Mouse (Mus musculus) forebrain, embryonic 11.5 days (tissue): ENCODE measurements around the gene Msi2. TPM values are rescaled to one million over a fixed set of nuclear protein-coding genes. Genes with fewer than 3 reads are reported as not detected.

Source experiments
- ATAC-seq: fragments of 200-750 bp; cut with Nextera tagmentation; replicated peaks from 2 replicates; pipeline ENCODE4 v1.8.0; 2017; ENCODE audit warnings: moderate TSS enrichment; ENCODE audit not compliant: low FRiP score
- DNase-seq: peaks from one replicate; pipeline ENCODE4 v3.0.0-alpha.2; 2017; ENCODE audit warnings: low spot score
- H3K27ac ChIP-seq: fragments of 300-500 bp; sonication (generic); 2 replicates; pipeline ENCODE4 v1.5.1; 2014; ENCODE audit warnings: low read depth, low read length
- H3K27me3 ChIP-seq: fragments of 300-500 bp; sonication (generic); 2 replicates; pipeline ENCODE4 v1.6.1; 2014; ENCODE audit warnings: mild to moderate bottlenecking, low read length, mixed read lengths; ENCODE audit not compliant: control insufficient read depth, insufficient read depth
- H3K36me3 ChIP-seq: fragments of 300-500 bp; sonication (generic); 2 replicates; pipeline ENCODE4 v1.6.1; 2014; ENCODE audit warnings: mild to moderate bottlenecking, low read length, moderate library complexity, mixed read lengths; ENCODE audit not compliant: control insufficient read depth, insufficient read depth
- H3K4me1 ChIP-seq: fragments of 300-500 bp; sonication (generic); replicated peaks from 2 replicates; pipeline ENCODE4 v1.6.1; 2014; ENCODE audit warnings: low read length, mixed read lengths; ENCODE audit not compliant: control insufficient read depth, insufficient read depth
- H3K4me2 ChIP-seq: fragments of 300-500 bp; sonication (generic); 2 replicates; pipeline ENCODE4 v1.6.1; 2014; ENCODE audit warnings: low read depth, mild to moderate bottlenecking, low read length, moderate library complexity, mixed read lengths; ENCODE audit not compliant: severe bottlenecking
- H3K4me3 ChIP-seq: fragments of 300-500 bp; sonication (generic); 2 replicates; pipeline ENCODE4 v1.5.1; 2014; ENCODE audit warnings: low read depth, low read length
- H3K9ac ChIP-seq: fragments of 300-500 bp; sonication (generic); 2 replicates; pipeline ENCODE4 v1.6.1; 2014; ENCODE audit warnings: low read length
- H3K9me3 ChIP-seq: fragments of 300-500 bp; sonication (generic); 2 replicates; pipeline ENCODE4 v1.6.1; 2016; ENCODE audit warnings: low read length, mixed read lengths; ENCODE audit not compliant: control insufficient read depth
- WGBS: fragments of 180-500 bp; shearing (Covaris S2); extraction: QIAGEN DNeasy Blood & Tissue Kit; methylation state at CpG from one replicate; pipeline ENCODE4 v1.1.7; 2014; 5-methylcytosine and 5-hydroxymethylcytosine counted together
- polyA plus RNA-seq: library from polyadenylated mRNA; unstranded; fragments of >200 nt; fragmentation: Nextera tagmentation; extraction: Ambion mirVana; gene quantifications from 2 replicates; pipeline ENCODE4 v1.2.1, GENCODE M21; 2014

The Msi2 gene
- polyA plus RNA-seq, 1 experiment from 2014 or later = 26.2 TPM

DNA sequence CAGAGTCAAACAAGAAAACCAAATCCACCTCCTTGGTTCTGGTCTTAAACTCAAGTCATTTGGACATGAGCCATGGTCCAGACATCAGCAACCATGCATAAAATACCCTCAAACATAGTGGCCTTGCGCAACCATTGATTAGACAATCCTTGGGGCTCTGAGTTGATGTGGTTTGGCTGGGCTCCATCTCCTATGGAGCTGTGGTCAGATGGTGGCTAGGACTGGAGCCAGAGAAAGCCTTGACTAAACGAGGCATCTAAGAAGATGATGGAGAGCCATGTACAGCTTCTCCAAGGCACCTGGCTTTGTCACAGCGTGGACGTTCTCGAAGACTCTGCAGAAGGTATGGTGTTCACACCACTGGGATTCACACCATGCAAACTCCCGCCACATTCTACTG lies 318.1 kb downstream of the Msi2 start:
- ATAC-seq (no peak), DNase-seq (no peak)
- Histone ChIP-seq H3K4me2 (no peak overlapping the region), H3K27ac (no peak overlapping the region), H3K4me3 (no peak overlapping the region), H3K27me3 (no peaks in the 10 kb centered on the region), H3K4me1 (peaks cover 23% of the 10 kb centered on the region), H3K36me3 (no peaks in the 10 kb centered on the region), H3K9me3 (no peaks in the 10 kb centered on the region), H3K9ac (no peak overlapping the region)
- 94% methylated on average over 6 of the region's 6 CpGs for WGBS

DNA sequence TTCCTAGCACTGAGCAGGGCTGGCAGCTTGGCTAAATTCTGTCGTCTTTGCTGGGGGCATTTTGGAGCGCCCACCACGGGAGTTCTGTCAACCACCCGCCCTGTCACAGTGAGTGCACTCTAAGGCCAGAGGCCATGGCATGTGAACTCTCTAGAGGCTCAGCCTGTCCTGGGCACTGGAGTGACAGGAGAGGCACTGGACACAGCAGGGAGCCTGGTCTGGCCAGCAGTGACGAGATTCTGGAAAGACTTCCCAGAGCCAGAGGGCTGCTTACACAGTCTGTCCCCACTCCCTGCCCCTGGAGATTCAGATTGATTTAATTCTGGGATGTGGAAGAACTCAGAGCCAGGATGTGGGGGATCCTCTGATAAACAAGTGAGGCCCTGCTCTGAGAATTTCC lies 318.9 kb downstream of the Msi2 start:
- H3K27me3 ChIP-seq = no peaks in the 10 kb centered on the region
- no peak overlapping the region for H3K9ac ChIP-seq
- peaks cover 20% of the 10 kb centered on the region for H3K4me1 ChIP-seq
- 56% methylated on average over 5 of the region's 5 CpGs for WGBS
- H3K9me3 ChIP-seq = no peaks in the 10 kb centered on the region
- ATAC-seq (no peak), DNase-seq (no peak)
- H3K4me3 ChIP-seq = no peak overlapping the region
- H3K4me2 ChIP-seq = no peak overlapping the region
- H3K36me3 ChIP-seq = no peaks in the 10 kb centered on the region
- no peak overlapping the region for H3K27ac ChIP-seq

DNA sequence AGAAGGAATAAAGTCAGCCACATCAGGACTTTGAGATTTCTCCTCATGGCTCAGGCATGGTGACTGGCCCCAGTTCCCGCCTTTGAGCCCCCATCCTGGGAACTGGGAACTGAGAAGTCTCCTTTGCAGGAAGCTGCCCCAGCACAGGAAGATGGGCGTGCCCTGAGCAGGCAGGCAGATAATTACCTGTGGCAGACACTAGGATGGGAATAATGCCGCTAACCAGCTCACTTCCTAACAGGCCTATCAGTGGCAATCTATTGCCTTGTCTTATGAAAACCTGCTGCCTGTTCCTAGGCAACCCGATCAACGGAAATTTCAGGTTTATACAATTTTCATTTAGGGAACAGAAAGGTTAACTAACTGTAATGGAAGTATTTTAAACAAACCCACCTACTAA lies 319.3 kb downstream of the Msi2 start:
- no peak overlapping the region for H3K4me3 ChIP-seq
- no peak overlapping the region for H3K9ac ChIP-seq
- WGBS = 80% methylated on average over 5 of the region's 5 CpGs
- no peaks in the 10 kb centered on the region for H3K9me3 ChIP-seq
- H3K27ac ChIP-seq = no peak overlapping the region
- H3K27me3 ChIP-seq = no peaks in the 10 kb centered on the region
- ATAC-seq = no peak
- no peaks in the 10 kb centered on the region for H3K36me3 ChIP-seq
- H3K4me2 ChIP-seq = no peak overlapping the region
- DNase-seq = no peak
- H3K4me1 ChIP-seq = peaks cover 22% of the 10 kb centered on the region

DNA sequence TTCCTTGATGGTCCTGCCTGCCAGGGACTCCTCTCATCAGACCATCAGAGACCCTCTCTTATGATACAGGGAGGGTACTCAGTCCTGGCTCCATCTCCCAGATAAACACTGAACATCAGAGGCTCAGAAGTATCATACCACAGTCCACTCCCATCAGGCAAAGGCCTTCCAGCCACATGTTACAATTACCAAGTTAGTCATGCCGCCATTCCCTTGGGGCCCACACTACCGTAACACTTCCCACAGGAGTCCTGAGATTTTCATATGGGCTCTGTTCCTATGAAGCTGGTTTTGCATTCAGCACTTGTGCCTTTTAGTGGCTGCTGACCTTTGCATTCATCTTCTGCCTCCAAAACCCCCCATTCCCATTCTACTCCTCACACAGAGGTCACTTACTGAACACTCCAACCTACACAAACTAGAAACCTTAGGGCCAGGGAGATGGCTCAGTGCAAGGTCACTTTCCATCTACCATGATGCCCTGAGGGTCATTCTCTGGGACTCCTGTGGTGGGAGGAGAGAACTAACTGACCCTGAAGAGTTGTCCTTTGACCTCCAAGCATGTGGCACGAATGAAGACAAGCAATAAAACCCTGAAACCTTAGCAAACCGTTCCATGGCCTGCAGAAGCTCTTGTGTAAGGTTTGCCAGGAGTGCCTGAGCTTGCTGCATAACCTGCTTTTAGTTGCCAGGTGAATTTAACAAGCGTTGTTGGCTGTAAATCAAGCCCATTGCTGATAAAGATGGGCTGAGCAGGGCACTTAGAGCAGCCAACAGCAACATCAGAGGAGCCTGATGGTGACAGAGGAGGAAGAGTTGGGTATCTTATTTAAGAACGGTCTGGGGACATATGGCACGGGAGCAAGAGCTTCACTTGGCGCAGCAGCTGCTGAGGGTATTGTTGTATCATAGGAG lies 323.0 kb downstream of the Msi2 start:
- Histone ChIP-seq H3K4me2 (no peak overlapping the region), H3K9ac (no peak overlapping the region), H3K27ac (0 out of 2 replicates have a peak overlapping the region, but pooled peaks have one; percentile 43), H3K4me1 (peaks cover 5% of the 10 kb centered on the region), H3K9me3 (no peaks in the 10 kb centered on the region), H3K4me3 (no peak overlapping the region), H3K36me3 (no peaks in the 10 kb centered on the region), H3K27me3 (no peaks in the 10 kb centered on the region)
- ATAC-seq = no peak
- no peak for DNase-seq
- WGBS = 77% methylated on average over 8 of the region's 8 CpGs

DNA sequence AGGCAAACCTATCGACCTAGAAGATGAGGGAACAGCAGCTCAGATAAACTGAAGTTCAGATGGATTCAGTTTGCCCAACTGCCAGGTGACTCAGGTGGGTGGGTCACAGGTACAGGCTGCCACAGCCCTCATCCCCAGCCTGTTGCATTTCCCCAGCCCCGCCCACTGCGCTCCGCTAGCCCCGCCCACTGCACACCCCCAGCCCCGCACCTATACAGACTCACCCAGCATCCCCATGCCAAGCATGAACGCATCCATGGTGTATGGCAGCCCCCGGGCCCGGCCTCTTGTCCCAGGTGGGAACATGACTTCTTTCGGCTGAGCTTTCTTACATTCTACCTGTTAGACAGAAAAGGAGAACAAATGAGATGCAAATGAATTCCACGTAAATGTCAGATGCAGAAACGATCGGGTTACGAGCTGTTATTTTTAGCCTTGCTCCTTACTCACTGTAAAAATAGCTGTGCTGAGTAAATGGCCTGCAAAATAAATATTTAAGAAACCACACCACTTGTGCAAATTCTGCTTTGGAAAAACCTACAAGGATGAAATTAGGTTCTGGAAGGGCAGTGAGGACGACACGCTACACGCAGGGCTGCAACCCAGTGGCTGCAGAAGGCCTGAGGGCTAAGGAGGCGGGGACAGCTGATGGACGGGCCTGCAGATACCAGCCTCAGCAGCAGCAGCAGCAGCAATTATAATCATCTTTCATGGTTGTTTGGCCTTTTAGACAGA lies 323.8 kb downstream of the Msi2 start:
- no peaks in the 10 kb centered on the region for H3K27me3 ChIP-seq
- H3K4me1 ChIP-seq = peaks cover 5% of the 10 kb centered on the region
- no peaks in the 10 kb centered on the region for H3K9me3 ChIP-seq
- DNase-seq (no peak), ATAC-seq (0 out of 2 replicates have a peak, but pooled peaks have one; percentile 42)
- H3K36me3 ChIP-seq = no peaks in the 10 kb centered on the region
- H3K27ac ChIP-seq = 0 out of 2 replicates have a peak overlapping the region, but pooled peaks have one; percentile 43
- H3K4me2 ChIP-seq = no peak overlapping the region
- H3K9ac ChIP-seq = no peak overlapping the region
- WGBS = 69% methylated on average over 19 of the region's 19 CpGs
- no peak overlapping the region for H3K4me3 ChIP-seq

DNA sequence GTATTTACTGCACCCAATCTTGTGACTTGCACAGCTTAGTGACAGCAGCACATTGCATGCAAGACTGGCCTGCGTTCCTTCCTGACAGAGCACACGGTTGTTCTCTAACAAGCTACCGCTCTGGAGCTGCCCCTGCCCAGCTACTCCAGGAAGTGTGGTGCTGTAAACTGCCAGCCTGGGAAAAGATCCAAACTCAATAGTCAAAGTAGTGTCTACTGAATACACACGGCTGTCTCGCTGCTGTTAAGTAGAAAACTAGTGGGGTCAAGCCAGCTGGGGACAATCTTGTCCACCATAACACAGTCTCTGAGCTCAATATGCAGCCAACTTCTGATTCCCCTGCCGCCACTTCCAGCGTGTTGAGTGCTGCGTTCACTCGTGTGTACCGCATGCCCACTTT lies 325.6 kb downstream of the Msi2 start:
- DNase-seq (no peak), ATAC-seq (no peak)
- Histone ChIP-seq H3K9ac (no peak overlapping the region), H3K4me3 (no peak overlapping the region), H3K4me2 (no peak overlapping the region), H3K4me1 (peaks cover 5% of the 10 kb centered on the region), H3K27me3 (no peaks in the 10 kb centered on the region), H3K36me3 (no peaks in the 10 kb centered on the region), H3K9me3 (no peaks in the 10 kb centered on the region), H3K27ac (no peak overlapping the region)
- 97% methylated on average over 10 of the region's 10 CpGs for WGBS

DNA sequence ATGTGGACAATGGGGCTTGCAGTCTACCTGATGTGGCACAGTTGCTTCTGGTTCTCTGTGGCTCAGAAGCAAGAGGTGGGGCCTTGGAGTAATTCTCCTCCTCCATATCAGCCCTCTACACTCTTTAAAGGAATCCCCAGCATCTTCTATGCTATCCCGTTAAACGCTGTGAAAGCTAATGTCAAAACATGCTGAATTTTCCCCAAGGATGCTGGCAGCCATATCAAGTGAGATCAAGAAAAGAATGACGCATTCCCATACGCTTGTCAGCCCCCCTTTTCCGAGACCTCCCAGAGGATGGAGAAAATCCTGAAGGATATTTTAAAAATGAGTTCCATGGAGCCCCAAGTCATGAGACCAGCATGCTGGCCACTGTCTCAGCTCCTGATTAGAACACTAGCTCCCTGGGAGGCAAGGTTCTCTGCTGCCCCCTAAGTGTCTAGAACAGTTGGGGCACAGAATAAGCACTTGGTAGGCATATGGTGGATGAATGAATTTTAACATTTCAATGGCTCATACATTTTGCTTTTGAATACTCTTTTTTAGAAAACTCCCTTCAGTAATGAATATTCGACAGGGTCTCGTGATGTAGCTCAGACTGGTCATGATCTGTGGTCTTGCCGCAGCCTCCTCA lies 327.0 kb downstream of the Msi2 start:
- no peak overlapping the region for H3K4me3 ChIP-seq
- DNase-seq (no peak), ATAC-seq (no peak)
- H3K27ac ChIP-seq = no peak overlapping the region
- no peak overlapping the region for H3K4me2 ChIP-seq
- peaks cover 5% of the 10 kb centered on the region for H3K4me1 ChIP-seq
- H3K9me3 ChIP-seq = no peaks in the 10 kb centered on the region
- no peaks in the 10 kb centered on the region for H3K36me3 ChIP-seq
- WGBS = 90% methylated on average over 8 of the region's 8 CpGs
- no peak overlapping the region for H3K9ac ChIP-seq
- H3K27me3 ChIP-seq = no peaks in the 10 kb centered on the region

DNA sequence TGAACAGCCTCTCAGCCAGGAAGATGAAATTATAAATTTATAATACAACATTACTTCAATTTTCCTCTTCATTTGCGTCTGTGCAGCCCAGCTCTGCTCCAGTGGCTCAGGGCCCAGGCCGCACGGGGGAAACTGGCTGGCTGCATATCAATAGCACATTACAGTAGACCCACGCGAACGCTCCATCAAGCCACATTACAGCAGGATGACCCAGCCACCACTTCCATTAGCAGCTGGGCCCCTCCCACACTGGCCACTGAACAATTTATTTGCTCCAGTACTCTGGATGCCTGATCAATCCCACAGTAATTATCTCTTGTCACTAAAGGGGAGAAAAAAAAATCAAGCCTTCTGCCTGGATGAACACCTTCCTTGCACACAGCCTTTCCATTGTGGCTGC lies 328.8 kb downstream of the Msi2 start:
- Histone ChIP-seq H3K4me3 (no peak overlapping the region), H3K4me1 (peaks cover 2% of the 10 kb centered on the region), H3K9ac (no peak overlapping the region), H3K27me3 (no peaks in the 10 kb centered on the region), H3K36me3 (no peaks in the 10 kb centered on the region), H3K9me3 (no peaks in the 10 kb centered on the region), H3K4me2 (no peak overlapping the region), H3K27ac (peak overlapping the region; percentile 14; the same call in 1 of the 2 replicates)
- WGBS = 65% methylated on average over 6 of the region's 6 CpGs
- DNase-seq (no peak), ATAC-seq (peak; percentile 56)
